Mouse (Mus musculus): ENCODE measurements around the gene Lhpp.

DNA sequence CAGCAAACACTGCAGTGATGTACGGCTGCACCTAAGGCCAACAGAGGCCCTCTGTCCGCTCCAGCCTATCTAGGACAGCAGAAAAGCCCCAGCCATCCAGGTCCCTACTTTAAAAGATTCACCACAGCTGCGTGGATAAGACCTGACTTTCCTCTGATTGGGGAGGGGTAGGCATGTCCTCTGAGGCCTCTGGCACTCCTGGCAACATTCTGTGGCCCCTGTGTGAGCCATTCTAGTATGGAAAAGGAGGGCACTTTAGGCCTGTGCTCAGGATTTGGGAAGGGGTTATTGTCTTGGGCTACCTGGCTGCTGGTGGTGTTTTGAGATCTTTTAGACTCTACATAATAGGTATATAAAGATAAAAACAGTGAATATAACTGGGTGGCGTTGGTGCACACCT, 56.1 kb downstream of the Lhpp start:
- TF ChIP-seq CTCF (IDR thresholded peaks at IDR 0.05; ENCODE audit: low read depth) (no peak), EP300 (IDR thresholded peaks at IDR 0.05; ENCODE audit: low read depth) (no peak)
